Mouse (Mus musculus) kidney, embryonic 16.5 days (tissue): Measurements from ENCODE around the gene Arl15. TPM values are rescaled to one million over a fixed set of nuclear protein-coding genes. Genes with fewer than 3 reads are reported as not detected.

Experiments used
- ATAC-seq: fragments of 200-750 bp; cut with Nextera tagmentation; 2 replicates; pipeline ENCODE4 v1.8.0; 2017; ENCODE audit warnings: moderate TSS enrichment; ENCODE audit not compliant: low FRiP score, low TSS enrichment
- H3K27ac ChIP-seq: fragments of 300-500 bp; sonication (generic); 2 replicates; pipeline ENCODE4 v1.5.1; 2014; ENCODE audit warnings: low read length
- H3K27me3 ChIP-seq: fragments of 300-500 bp; sonication (generic); 2 replicates; pipeline ENCODE4 v1.6.1; 2014; ENCODE audit warnings: low read length, control low read depth, mixed read lengths; ENCODE audit not compliant: insufficient read depth
- H3K36me3 ChIP-seq: fragments of 300-500 bp; sonication (generic); 2 replicates; pipeline ENCODE4 v1.6.1; 2014; ENCODE audit warnings: low read length, control low read depth, mixed read lengths; ENCODE audit not compliant: insufficient read depth
- H3K4me1 ChIP-seq: fragments of 300-500 bp; sonication (generic); 2 replicates; pipeline ENCODE4 v1.6.1; 2014; ENCODE audit warnings: low read length, control low read depth, mixed read lengths; ENCODE audit not compliant: insufficient read depth
- H3K4me2 ChIP-seq: fragments of 300-500 bp; sonication (generic); replicated peaks from 2 replicates; pipeline ENCODE4 v1.6.1; 2014; ENCODE audit warnings: low read depth, low read length
- H3K4me3 ChIP-seq: fragments of 300-500 bp; sonication (generic); 2 replicates; pipeline ENCODE4 v1.5.1; 2014; ENCODE audit warnings: mild to moderate bottlenecking, low read length
- H3K9ac ChIP-seq: fragments of 300-500 bp; sonication (generic); replicated peaks from 2 replicates; pipeline ENCODE4 v1.6.1; 2014; ENCODE audit warnings: low read length
- H3K9me3 ChIP-seq: fragments of 300-500 bp; sonication (generic); 2 replicates; pipeline ENCODE4 v1.6.1; 2016; ENCODE audit warnings: low read length, control low read depth
- WGBS: fragments of 180-500 bp; shearing (Covaris S2); extraction: QIAGEN DNeasy Blood & Tissue Kit; methylation state at CpG from one replicate; pipeline ENCODE4 v1.1.7; 2014; 5-methylcytosine and 5-hydroxymethylcytosine counted together
- polyA plus RNA-seq: library from polyadenylated mRNA; unstranded; fragments of >200 nt; fragmentation: Nextera tagmentation; extraction: Ambion mirVana; gene quantifications from 2 replicates; pipeline ENCODE4 v1.2.1, GENCODE M21; 2015

Arl15 gene
- polyA plus RNA-seq, 1 experiment from 2014 or later = 12.5 TPM

DNA sequence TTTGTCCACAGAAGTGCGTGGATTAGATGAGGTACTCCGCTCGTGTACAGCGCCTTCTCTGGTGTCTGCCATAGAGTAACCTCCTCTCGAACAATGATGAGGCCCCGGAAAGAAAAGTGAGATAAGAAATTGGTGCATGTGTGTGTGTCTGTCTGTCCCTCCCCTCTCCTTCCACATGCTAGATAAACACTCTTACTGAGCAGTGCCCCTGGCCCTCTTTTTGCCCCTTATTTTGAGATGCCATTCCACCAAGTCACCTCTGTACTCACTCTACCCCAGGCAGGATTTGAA, 58.0 kb downstream of the Arl15 start:
- H3K9ac ChIP-seq = no peak overlapping the region
- no peaks in the 10 kb centered on the region for H3K9me3 ChIP-seq
- no peak overlapping the region for H3K27ac ChIP-seq
- no peak for ATAC-seq
- H3K4me1 ChIP-seq = peaks cover 11% of the 10 kb centered on the region; the same call in 1 of the 2 replicates
- no peaks in the 10 kb centered on the region for H3K27me3 ChIP-seq
- peaks cover 6% of the 10 kb centered on the region for H3K36me3 ChIP-seq
- no peak overlapping the region for H3K4me2 ChIP-seq
- H3K4me3 ChIP-seq = no peak overlapping the region
- WGBS = 98% methylated on average over 6 of the region's 6 CpGs

DNA sequence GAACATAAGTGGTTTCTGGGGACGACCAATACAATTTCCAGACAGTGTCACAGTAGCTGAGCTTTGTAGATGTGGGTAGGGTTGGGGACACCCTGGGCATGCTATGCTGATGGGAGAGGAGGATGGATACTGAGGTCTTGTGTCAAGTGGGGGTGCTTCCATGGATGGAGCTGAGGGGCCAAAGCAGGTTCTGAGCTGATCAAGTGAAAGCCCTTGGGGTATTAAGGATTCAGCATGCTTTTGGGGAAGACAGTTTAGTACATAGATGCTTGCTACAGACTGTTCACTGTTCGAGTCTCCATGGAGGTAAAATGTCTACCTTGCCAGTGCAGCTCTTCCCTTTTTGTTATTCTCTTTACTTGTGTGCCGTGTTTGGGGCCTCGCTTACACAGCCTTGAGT, 59.8 kb downstream of the Arl15 start:
- 78% methylated on average over 4 of the region's 4 CpGs for WGBS
- H3K4me2 ChIP-seq = no peak overlapping the region
- H3K27ac ChIP-seq = peak overlapping the region; percentile 25; the same call in 1 of the 2 replicates
- H3K4me1 ChIP-seq = peaks cover 17% of the 10 kb centered on the region
- H3K27me3 ChIP-seq = no peaks in the 10 kb centered on the region
- ATAC-seq = no peak
- H3K9me3 ChIP-seq = no peaks in the 10 kb centered on the region
- H3K36me3 ChIP-seq = peaks cover 6% of the 10 kb centered on the region
- H3K4me3 ChIP-seq = no peak overlapping the region
- H3K9ac ChIP-seq = no peak overlapping the region

DNA sequence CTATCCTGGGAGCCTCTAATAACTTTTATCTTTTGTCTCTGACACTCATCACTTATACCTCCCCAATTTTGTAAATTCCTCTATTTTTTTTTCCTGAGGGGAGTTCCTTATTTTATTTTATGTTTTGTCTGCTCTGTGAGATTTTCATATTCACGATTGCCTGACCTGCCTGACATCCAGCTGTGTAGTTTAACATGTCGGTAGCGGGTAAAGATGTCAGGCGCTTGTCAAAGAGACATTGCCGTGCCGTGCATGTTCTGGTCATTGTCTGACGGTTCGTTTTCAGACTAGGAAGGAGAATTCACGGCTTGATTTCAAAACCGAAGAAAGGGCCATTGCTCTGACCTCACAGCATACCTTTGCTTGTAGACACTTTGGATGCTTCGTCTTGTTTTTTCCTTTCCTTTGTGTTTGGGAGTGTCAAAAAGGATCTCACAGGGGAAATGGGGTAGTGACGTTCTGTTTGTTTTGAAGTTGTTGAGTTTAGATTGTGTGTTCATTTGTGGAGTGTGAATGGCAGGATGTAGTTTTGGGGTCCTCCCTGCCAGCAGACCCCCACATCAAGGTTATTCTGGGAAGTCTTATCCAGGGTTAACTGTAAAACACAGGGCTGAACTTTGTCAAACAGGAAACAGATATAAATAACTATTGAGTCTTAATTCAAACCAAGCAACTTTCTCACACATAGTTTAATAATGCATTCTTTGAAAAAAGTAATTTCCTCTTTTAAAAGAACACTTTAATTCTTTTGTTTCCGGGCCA, 60.4 kb downstream of the Arl15 start:
- Histone ChIP-seq H3K27ac (peak overlapping the region; percentile 41; the same call in 1 of the 2 replicates), H3K36me3 (0 out of 2 replicates have a peak, but pooled peaks cover under 1% of the 10 kb centered on the region), H3K4me2 (no peak overlapping the region), H3K9me3 (no peaks in the 10 kb centered on the region), H3K9ac (no peak overlapping the region), H3K4me3 (no peak overlapping the region), H3K4me1 (peaks cover 23% of the 10 kb centered on the region), H3K27me3 (no peaks in the 10 kb centered on the region)
- 53% methylated on average over 13 of the region's 13 CpGs for WGBS
- ATAC-seq = no peak

DNA sequence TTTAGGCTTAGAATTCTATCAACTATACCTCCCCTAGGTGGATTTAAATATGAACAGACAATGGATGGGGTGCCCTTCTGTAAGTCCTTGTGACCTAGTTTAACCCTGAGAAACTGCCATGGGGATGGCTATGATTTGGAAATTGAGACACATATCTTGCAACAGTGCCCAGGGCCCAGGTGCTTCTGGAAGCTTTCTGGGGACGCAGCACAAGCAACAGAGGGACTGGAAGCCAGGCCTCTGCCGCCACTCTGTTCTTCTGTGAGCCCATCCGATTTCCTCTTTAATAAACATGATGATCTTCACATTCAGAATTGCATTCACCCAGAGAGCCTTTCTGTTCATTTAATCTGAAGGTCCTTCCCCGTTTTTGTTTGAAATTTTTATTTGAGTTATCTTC, 62.6 kb downstream of the Arl15 start:
- Histone ChIP-seq H3K27me3 (no peaks in the 10 kb centered on the region), H3K9ac (no peak overlapping the region), H3K4me1 (peaks cover 26% of the 10 kb centered on the region), H3K36me3 (no peaks in the 10 kb centered on the region), H3K4me2 (no peak overlapping the region), H3K27ac (no peak overlapping the region), H3K9me3 (no peaks in the 10 kb centered on the region), H3K4me3 (no peak overlapping the region)
- ATAC-seq = no peak
- WGBS = 67% methylated on average over 4 of the region's 4 CpGs

DNA sequence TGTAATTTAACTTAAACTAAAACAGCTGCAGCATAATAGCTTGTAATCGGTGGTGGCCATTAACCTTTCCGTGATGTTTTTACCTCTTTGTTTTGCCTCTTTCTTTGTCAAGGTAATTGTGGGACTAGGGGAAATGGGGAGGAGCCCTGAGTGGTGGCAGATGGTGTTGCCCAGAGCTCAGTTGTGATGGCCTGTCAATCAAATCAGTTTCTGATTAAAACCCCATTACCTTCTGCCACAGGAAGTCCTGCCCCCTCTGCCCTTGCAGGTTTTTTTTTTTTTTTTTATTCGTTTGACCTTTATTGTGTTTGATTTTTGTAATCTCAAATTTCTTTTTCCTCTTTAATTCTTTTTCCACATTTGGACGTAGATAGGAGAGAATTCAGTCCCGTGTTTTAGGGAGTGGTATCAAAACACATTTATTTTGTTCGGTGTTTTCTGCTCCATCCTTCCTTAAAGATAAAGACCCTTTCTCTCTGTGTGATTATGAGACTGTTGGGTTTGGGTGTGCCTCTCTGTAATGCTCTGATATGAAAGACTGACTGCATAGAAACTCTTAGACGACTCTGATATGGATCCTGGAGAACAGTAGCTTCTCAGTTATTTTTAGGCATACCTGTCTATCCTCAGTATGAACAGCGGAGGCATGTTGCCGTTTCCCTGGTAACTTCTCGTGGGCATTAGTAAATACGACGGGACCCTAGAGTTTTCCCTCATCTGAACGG, 64.5 kb downstream of the Arl15 start:
- Histone ChIP-seq H3K4me3 (no peak overlapping the region), H3K36me3 (no peaks in the 10 kb centered on the region), H3K9ac (no peak overlapping the region), H3K9me3 (no peaks in the 10 kb centered on the region), H3K27ac (no peak overlapping the region), H3K4me2 (no peak overlapping the region), H3K4me1 (peaks cover 26% of the 10 kb centered on the region), H3K27me3 (no peaks in the 10 kb centered on the region)
- WGBS = 67% methylated on average over 13 of the region's 13 CpGs
- no peak for ATAC-seq

DNA sequence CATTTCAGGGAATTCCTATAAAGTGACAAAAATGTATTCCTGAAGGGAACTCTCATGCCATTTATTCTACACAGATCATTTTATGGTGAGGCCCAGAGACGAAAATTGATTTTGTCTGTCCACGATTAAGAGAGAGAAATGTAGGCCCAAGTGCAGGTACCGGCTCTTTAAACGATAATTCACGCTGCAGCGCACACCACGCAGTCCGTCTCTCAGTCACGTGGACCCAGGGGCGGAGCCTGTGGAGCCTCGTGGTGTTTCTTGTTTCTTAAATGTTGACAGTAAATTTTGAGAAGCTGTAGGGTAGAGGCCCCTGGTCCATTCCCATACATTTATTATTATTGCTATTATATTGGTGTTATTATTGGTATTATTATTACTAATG, 65.1 kb downstream of the Arl15 start:
- ATAC-seq = no peak
- Histone ChIP-seq H3K9ac (no peak overlapping the region), H3K9me3 (no peaks in the 10 kb centered on the region), H3K4me3 (no peak overlapping the region), H3K4me1 (peaks cover 25% of the 10 kb centered on the region), H3K27ac (no peak overlapping the region), H3K4me2 (no peak overlapping the region), H3K27me3 (no peaks in the 10 kb centered on the region), H3K36me3 (no peaks in the 10 kb centered on the region)
- WGBS = 72% methylated on average over 11 of the region's 11 CpGs

DNA sequence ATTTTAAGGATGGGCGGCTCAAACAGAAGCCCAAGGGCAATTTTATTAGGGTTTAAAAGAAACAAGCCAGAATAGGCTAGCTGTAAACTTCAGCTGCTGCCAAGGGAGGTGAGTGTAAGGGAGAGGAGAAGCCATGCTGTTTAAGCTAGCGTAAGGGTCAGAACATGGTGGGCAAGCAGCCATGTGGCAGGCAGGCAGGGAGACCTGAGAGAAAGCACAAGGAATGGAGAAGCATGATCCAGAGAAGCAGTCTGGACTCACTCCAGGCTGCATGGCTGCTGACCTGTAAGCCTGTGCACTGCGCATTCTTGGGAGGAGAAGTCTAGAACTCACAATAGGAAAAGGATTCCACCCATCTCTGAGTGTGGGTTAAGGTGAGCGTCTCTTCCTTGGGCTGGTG, 66.5 kb downstream of the Arl15 start:
- no peak for ATAC-seq
- H3K9me3 ChIP-seq = no peaks in the 10 kb centered on the region
- no peak overlapping the region for H3K27ac ChIP-seq
- no peak overlapping the region for H3K9ac ChIP-seq
- no peaks in the 10 kb centered on the region for H3K27me3 ChIP-seq
- H3K4me1 ChIP-seq = peaks cover 21% of the 10 kb centered on the region
- WGBS = 78% methylated on average over 4 of the region's 4 CpGs
- H3K4me2 ChIP-seq = no peak overlapping the region
- no peak overlapping the region for H3K4me3 ChIP-seq
- H3K36me3 ChIP-seq = no peaks in the 10 kb centered on the region

DNA sequence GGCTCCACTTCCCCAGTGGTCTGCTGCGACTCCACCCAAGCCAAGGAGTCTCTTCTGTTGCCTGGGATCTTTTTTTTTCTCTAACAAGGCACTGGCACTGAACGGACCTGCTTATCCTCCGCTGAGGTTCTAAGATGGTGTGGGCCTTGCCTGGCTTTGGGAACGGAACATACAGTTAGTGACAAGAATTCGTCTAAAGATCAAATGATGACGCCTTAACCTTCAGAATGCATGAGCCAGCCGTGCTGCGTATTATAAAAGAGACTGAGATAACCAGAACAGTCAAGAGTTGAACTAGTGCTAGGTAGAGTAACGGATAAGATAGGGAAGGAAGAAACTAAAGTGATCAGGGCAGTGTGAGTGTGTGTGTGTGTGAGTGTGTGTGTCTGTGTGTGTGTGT, 66.9 kb downstream of the Arl15 start:
- 92% methylated on average over 9 of the region's 9 CpGs for WGBS
- Histone ChIP-seq H3K4me3 (no peak overlapping the region), H3K4me1 (peaks cover 21% of the 10 kb centered on the region), H3K36me3 (no peaks in the 10 kb centered on the region), H3K27me3 (no peaks in the 10 kb centered on the region), H3K27ac (no peak overlapping the region), H3K4me2 (no peak overlapping the region), H3K9me3 (no peaks in the 10 kb centered on the region), H3K9ac (no peak overlapping the region)
- ATAC-seq = no peak

DNA sequence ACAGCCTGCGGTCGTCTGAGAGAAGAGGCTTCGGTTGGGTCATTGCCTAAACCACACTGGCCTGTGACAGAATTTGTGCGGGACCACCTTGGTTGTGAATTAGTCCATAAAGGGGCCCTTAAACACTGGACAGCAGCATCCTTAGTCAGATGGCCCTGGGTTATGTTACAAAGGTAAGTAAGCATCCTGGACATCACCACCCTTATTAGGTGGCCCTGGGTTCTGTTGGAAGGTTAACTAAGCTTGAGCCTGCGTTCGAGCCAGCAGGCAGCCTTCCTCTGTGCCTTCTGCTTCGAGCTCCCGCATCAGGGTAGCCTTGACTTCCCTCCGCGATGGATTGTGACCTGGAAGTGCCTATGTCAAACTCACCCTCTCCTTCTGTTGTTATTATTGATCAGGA, 68.6 kb downstream of the Arl15 start:
- no peak for ATAC-seq
- Histone ChIP-seq H3K36me3 (no peaks in the 10 kb centered on the region), H3K9ac (no peak overlapping the region), H3K9me3 (no peaks in the 10 kb centered on the region), H3K4me3 (no peak overlapping the region), H3K4me2 (no peak overlapping the region), H3K27me3 (no peaks in the 10 kb centered on the region), H3K27ac (no peak overlapping the region), H3K4me1 (peaks cover 21% of the 10 kb centered on the region)
- WGBS = 78% methylated on average over 10 of the region's 10 CpGs

DNA sequence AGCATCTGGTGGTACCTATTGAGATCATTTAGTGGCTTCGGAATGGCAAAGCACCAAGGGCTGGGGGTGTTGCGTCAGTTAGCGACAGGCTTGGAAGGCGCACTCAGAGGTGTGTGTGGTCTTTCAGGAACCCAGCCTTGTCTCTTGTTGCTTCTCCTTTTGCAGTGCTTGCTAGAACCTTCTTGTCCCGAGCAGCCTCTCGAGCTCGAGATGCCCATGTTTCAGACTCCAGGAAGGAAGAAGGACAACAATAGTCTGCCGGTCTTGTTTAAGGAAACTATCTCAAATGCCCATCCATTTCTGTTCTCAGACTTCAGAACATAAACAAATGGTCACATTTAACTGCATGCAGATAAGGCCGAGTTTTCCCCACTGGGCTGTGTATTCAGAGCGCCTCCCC, 69.4 kb downstream of the Arl15 start:
- no peak for ATAC-seq
- H3K4me1 ChIP-seq = peaks cover 20% of the 10 kb centered on the region
- no peak overlapping the region for H3K4me2 ChIP-seq
- H3K4me3 ChIP-seq = no peak overlapping the region
- H3K9me3 ChIP-seq = no peaks in the 10 kb centered on the region
- H3K27me3 ChIP-seq = no peaks in the 10 kb centered on the region
- H3K27ac ChIP-seq = no peak overlapping the region
- no peak overlapping the region for H3K9ac ChIP-seq
- no peaks in the 10 kb centered on the region for H3K36me3 ChIP-seq
- 73% methylated on average over 10 of the region's 10 CpGs for WGBS
